Mouse (Mus musculus) NIH3T3 (cell line): ENCODE measurements around the gene Rbms2.
"Not testable (repeated sequence)": the region's sequence is repeated elsewhere in the genome, so short reads cannot be mapped to it uniquely, and the experiment has no call there.

ENCODE experiments used
- DNase-seq: peaks from one replicate; pipeline ENCODE4 v3.0.0-alpha.2; 2012; ENCODE audit warnings: low read depth

Gene Rbms2

GRCm38 (mm10) chr10:128179989-128180388 lies at the start of gene Rbms2:
Gene Rbms2, minus strand, starts transcription at chr10:128180297.
- peak; percentile 49 for DNase-seq

GRCm38 (mm10) chr10:128228009-128228408 lies 47.9 kb upstream of the Rbms2 start:
- DNase-seq = no peak

- DNase-seq = peak; percentile 47
Observed at GRCm38 (mm10) chr10:128227592-128227991, 47.5 kb upstream of the Rbms2 start.

GRCm38 (mm10) chr10:128225538-128225937 lies 45.4 kb upstream of the Rbms2 start, which contains the start of gene Mip:
Gene Mip, plus strand, starts transcription at chr10:128225838.
- DNase-seq = no peak

GRCm38 (mm10) chr10:128225064-128225463 lies 45.0 kb upstream of the Rbms2 start:
- no peak for DNase-seq

GRCm38 (mm10) chr10:128221533-128222286 lies 41.6 kb upstream of the Rbms2 start:
- no peak for DNase-seq

- no peak for DNase-seq
Observed at GRCm38 (mm10) chr10:128218387-128219117, 38.5 kb upstream of the Rbms2 start.

GRCm38 (mm10) chr10:128214981-128215380 lies 34.9 kb upstream of the Rbms2 start:
- DNase-seq = peak; percentile 49

- DNase-seq = not testable (repeated sequence)
Observed at GRCm38 (mm10) chr10:128214112-128214511, 34.0 kb upstream of the Rbms2 start.

GRCm38 (mm10) chr10:128212871-128213323 lies 32.8 kb upstream of the Rbms2 start:
- peak; percentile 79 for DNase-seq

GRCm38 (mm10) chr10:128212148-128212547 lies 32.1 kb upstream of the Rbms2 start:
- DNase-seq = no peak

GRCm38 (mm10) chr10:128211390-128212108 lies 31.5 kb upstream of the Rbms2 start, which contains the start of gene Spryd4:
Gene Spryd4, minus strand, starts transcription at chr10:128211807.
- DNase-seq = peak; percentile 96

GRCm38 (mm10) chr10:128210954-128211353 lies 30.9 kb upstream of the Rbms2 start:
- DNase-seq = peak; percentile 48

- no peak for DNase-seq
Observed at GRCm38 (mm10) chr10:128210131-128210530, 30.0 kb upstream of the Rbms2 start.

- DNase-seq = no peak
Observed at GRCm38 (mm10) chr10:128209311-128210009, 29.4 kb upstream of the Rbms2 start.

- peak; percentile 64 for DNase-seq
Observed at GRCm38 (mm10) chr10:128208326-128208725, 28.2 kb upstream of the Rbms2 start.

- no peak for DNase-seq
Observed at GRCm38 (mm10) chr10:128204941-128205340, 24.8 kb upstream of the Rbms2 start.

- no peak for DNase-seq
Observed at GRCm38 (mm10) chr10:128201856-128202255, 21.8 kb upstream of the Rbms2 start.

- peak; percentile 19 for DNase-seq
Observed at GRCm38 (mm10) chr10:128194551-128195461, 14.7 kb upstream of the Rbms2 start.

GRCm38 (mm10) chr10:128194024-128194550 lies 14.0 kb upstream of the Rbms2 start, which contains the start of gene Gls2:
Gene Gls2, plus strand, starts transcription at chr10:128194457.
- peak; percentile 97 for DNase-seq
